Mouse (Mus musculus) embryonic fibroblast, embryonic 13.5 days (primary cell): ENCODE measurements around the gene Ccnyl1.

Experiments
- CTCF ChIP-seq: IDR thresholded peaks from 2 replicates; pipeline ENCODE4 v1.5.1; 2011; ENCODE audit warnings: mild to moderate bottlenecking, control low read depth, low read length, moderate library complexity, borderline replicate concordance; ENCODE audit not compliant: insufficient read depth
- POLR2A ChIP-seq: IDR thresholded peaks from 2 replicates; pipeline ENCODE4 v1.6.1; 2011; ENCODE audit warnings: low read depth, mild to moderate bottlenecking, control low read depth, low read length, moderate library complexity

DNA sequence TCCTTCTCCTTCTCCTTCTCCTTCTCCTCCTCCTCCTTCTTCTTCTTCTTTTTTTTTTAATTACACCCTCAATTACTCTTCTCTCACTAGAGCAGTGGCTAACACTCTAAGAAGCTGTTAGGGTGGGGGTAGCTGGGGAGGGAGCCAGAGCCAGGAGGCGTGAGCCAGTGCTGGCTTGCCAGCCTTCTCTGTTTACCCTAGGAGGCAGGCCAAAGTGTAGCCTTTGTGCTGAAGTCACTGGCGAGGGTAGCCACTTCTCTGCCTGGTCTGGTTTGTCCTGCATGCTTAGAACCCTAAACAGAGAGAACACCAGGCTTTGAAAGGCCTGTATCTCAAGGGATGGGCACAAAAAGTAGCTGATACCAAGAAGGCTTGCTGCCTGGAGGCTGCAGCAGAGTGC is 67.0 kb downstream of the Ccnyl1 start:
- TF ChIP-seq CTCF: no peak
- no peak for TF ChIP-seq POLR2A
